Mouse (Mus musculus) CD4-positive helper T cell, adult 2 months (primary cell): ENCODE results near the gene 6030445D17Rik.

Experiments used
- DNase-seq: peaks from one replicate; pipeline ENCODE4 v3.0.0-alpha.2; 2012; ENCODE audit warnings: low read depth, missing footprints, low spot score

6030445D17Rik gene

GRCm38 (mm10) chr4:136459210-136459609 lies 2.8 kb upstream of the 6030445D17Rik start:
- DNase-seq = no peak

GRCm38 (mm10) chr4:136461206-136461605 lies 844 bp upstream of the 6030445D17Rik start:
- no peak for DNase-seq

GRCm38 (mm10) chr4:136461761-136462085 lies 327 bp upstream of the 6030445D17Rik start:
- DNase-seq = no peak

GRCm38 (mm10) chr4:136462839-136463178 lies 759 bp downstream of the 6030445D17Rik start:
- no peak for DNase-seq

GRCm38 (mm10) chr4:136463436-136463835 lies 1.4 kb downstream of the 6030445D17Rik start:
- DNase-seq = no peak

GRCm38 (mm10) chr4:136466226-136466625 lies 4.2 kb downstream of the 6030445D17Rik start:
- DNase-seq = no peak

GRCm38 (mm10) chr4:136468553-136469327 lies 6.7 kb downstream of the 6030445D17Rik start:
- DNase-seq = peak; percentile 41

GRCm38 (mm10) chr4:136469371-136469903 lies 7.4 kb downstream of the 6030445D17Rik start, which contains the start of gene Luzp1:
TSS of gene Luzp1 (plus strand) at chr4:136469761.
- DNase-seq = peak; percentile 89

- no peak for DNase-seq
Measured at GRCm38 (mm10) chr4:136469941-136470346, 7.9 kb downstream of the 6030445D17Rik start.

- DNase-seq = peak; percentile 60
Measured at GRCm38 (mm10) chr4:136470347-136471071, 8.5 kb downstream of the 6030445D17Rik start.

GRCm38 (mm10) chr4:136476692-136477091 lies 14.6 kb downstream of the 6030445D17Rik start:
- no peak for DNase-seq

GRCm38 (mm10) chr4:136486549-136486948 lies 24.5 kb downstream of the 6030445D17Rik start:
- DNase-seq = no peak

- no peak for DNase-seq
Measured at GRCm38 (mm10) chr4:136495993-136496392, 33.9 kb downstream of the 6030445D17Rik start.

GRCm38 (mm10) chr4:136505426-136506215 lies 43.6 kb downstream of the 6030445D17Rik start:
- DNase-seq = no peak

GRCm38 (mm10) chr4:136509857-136510256 lies 47.8 kb downstream of the 6030445D17Rik start:
- peak; percentile 50 for DNase-seq

- no peak for DNase-seq
Measured at GRCm38 (mm10) chr4:136511708-136512107, 49.7 kb downstream of the 6030445D17Rik start.

GRCm38 (mm10) chr4:136512905-136513304 lies 50.9 kb downstream of the 6030445D17Rik start:
- DNase-seq = no peak
